Mouse (Mus musculus): ENCODE data around the gene Cenpv. TPM values are rescaled to one million over a fixed set of nuclear protein-coding genes. Genes with fewer than 3 reads are reported as not detected.
A peak's percentile ranks its signal among the peaks of the same experiment; 100 is the strongest.

The Cenpv gene
- total and polyA plus RNA-seq, 3 experiments: 24.4 to 107 (median 33.6) TPM

GRCm38 (mm10) chr11:62554163-62554855, 15.2 kb upstream of the Cenpv start:
- Histone ChIP-seq H3K9ac (ENCODE audit: insufficient read depth, low read depth) (peak overlapping the region; percentile 89), H3K27me3 (replicated peaks) (no peaks in the 10 kb centered on the region), H3K36me3 (replicated peaks in 1 of 2; ENCODE audit: control insufficient read depth in 1 of 2, insufficient read depth in 1 of 2, low read length in 1 of 2) (peaks cover 18 to 24% of the 10 kb centered on the region in 2 experiments), H3K4me3 (replicated peaks in 1 of 3; ENCODE audit: low read depth in 2 of 3, low read length in 2 of 3, poor library complexity in 1 of 3) (peak overlapping the region; percentile 33 to 84 (median 56)), H3K9me3 (replicated peaks; ENCODE audit: low read length) (no peaks in the 10 kb centered on the region), H3K27ac (ENCODE audit: insufficient read depth, low read depth) (no peak overlapping the region), H3K79me2 (replicated peaks; ENCODE audit: control insufficient read depth, extremely low read depth, insufficient read depth, poor library complexity, severe bottlenecking) (peaks cover 31% of the 10 kb centered on the region), H3K4me2 (ENCODE audit: insufficient read depth, low read depth, poor library complexity, severe bottlenecking) (peak overlapping the region; percentile 99), H3K4me1 (ENCODE audit: control insufficient read depth in 1 of 2, insufficient read depth in 2 of 2) (peaks cover 6 to 37% of the 10 kb centered on the region in 2 experiments; a peak in 3 of 4 replicates)
- in situ Hi-C loops (cut with MboI; ENCODE audit: low pct_ligation_motif_present, low pct_unique_long_range_greater_than_20kb, low sequenced_read_pairs): no loop called here
- no peak for DNase-seq (ENCODE audit: extremely low read depth)
- dilution Hi-C loops (cut with MboI; ENCODE audit: extremely low pct_ligation_motif_present, extremely low pct_unique_long_range_greater_than_20kb, low sequenced_read_pairs): no loop called here
- TF ChIP-seq MAZ (IDR thresholded peaks at IDR 0.05; ENCODE audit: low read depth, low read length) (no peak), TCF12 (IDR thresholded peaks at IDR 0.05; ENCODE audit: low read depth, low read length) (0 out of 2 replicates have a peak, but pooled peaks have one; percentile 16), ETS1 (conservative IDR thresholded peaks at IDR 0.05; ENCODE audit: low read depth, low read length) (0 out of 2 replicates have a peak, but pooled peaks have one; percentile 9), BHLHE40 (IDR thresholded peaks at IDR 0.05; ENCODE audit: low read depth, low read length) (no peak), ZMIZ1 (IDR thresholded peaks at IDR 0.05; ENCODE audit: low read depth, low read length) (peak; percentile 58; the same call in 1 of the 2 replicates), E2F4 (IDR thresholded peaks at IDR 0.05; ENCODE audit: insufficient replicate concordance, low read depth, low read length) (no peak), SIN3A (IDR thresholded peaks at IDR 0.05; ENCODE audit: low read length) (peak; percentile 57), NELFE (IDR thresholded peaks at IDR 0.05; ENCODE audit: low read depth, low read length) (0 out of 2 replicates have a peak, but pooled peaks have one; percentile 14), POLR2AphosphoS2 (IDR thresholded peaks at IDR 0.05; ENCODE audit: low read depth, low read length) (peak; percentile 91), CHD1 (IDR thresholded peaks at IDR 0.05; ENCODE audit: low read depth, low read length) (0 out of 2 replicates have a peak, but pooled peaks have one; percentile 17), TBP (conservative IDR thresholded peaks at IDR 0.05; ENCODE audit: low read depth, low read length) (0 out of 2 replicates have a peak, but pooled peaks have one; percentile 6), CHD2 (IDR thresholded peaks at IDR 0.05; ENCODE audit: low read length) (peak; percentile 42; the same call in 1 of the 2 replicates), ZNF384 (IDR thresholded peaks at IDR 0.05; ENCODE audit: low read depth, low read length) (peak; percentile 68), RCOR1 (conservative IDR thresholded peaks at IDR 0.05; ENCODE audit: low read depth, low read length) (peak; percentile 57), SMC3 (IDR thresholded peaks at IDR 0.05; ENCODE audit: low read depth, low read length) (peak; percentile 18; the same call in 1 of the 2 replicates), USF2 (conservative IDR thresholded peaks at IDR 0.05; ENCODE audit: low read depth, low read length) (no peak), MYC (IDR thresholded peaks at IDR 0.05; ENCODE audit: low read depth, low read length) (no peak), MXI1 (IDR thresholded peaks at IDR 0.05; ENCODE audit: low read depth, low read length) (peak; percentile 41; the same call in 1 of the 2 replicates)

GRCm38 (mm10) chr11:62553633-62554032, 14.6 kb upstream of the Cenpv start:
- TF ChIP-seq MAX (IDR thresholded peaks at IDR 0.05; ENCODE audit: low read length) (no peak), NRF1 (IDR thresholded peaks at IDR 0.05; ENCODE audit: low read depth, low read length) (no peak), ETS1 (conservative IDR thresholded peaks at IDR 0.05; ENCODE audit: low read depth, low read length) (no peak), RAD21 (IDR thresholded peaks at IDR 0.05; ENCODE audit: low read depth, low read length) (no peak), TCF12 (IDR thresholded peaks at IDR 0.05; ENCODE audit: low read depth, low read length) (no peak), CHD2 (IDR thresholded peaks at IDR 0.05; ENCODE audit: low read length) (no peak), BHLHE40 (IDR thresholded peaks at IDR 0.05; ENCODE audit: low read depth, low read length) (no peak), ZKSCAN1 (IDR thresholded peaks at IDR 0.05; ENCODE audit: borderline replicate concordance, low read depth, low read length) (no peak), MEF2A (IDR thresholded peaks at IDR 0.05; ENCODE audit: borderline replicate concordance, low read depth, low read length) (no peak)

More at GRCm38 (mm10) chr11:62553633-62554032, 14.6 kb upstream of the Cenpv start:
- no peaks in the 10 kb centered on the region for H3K9me3 ChIP-seq (replicated peaks; ENCODE audit: low read length)
- H3K79me2 ChIP-seq (replicated peaks; ENCODE audit: control insufficient read depth, extremely low read depth, insufficient read depth, poor library complexity, severe bottlenecking): peaks cover 31% of the 10 kb centered on the region
- dilution Hi-C loops (cut with MboI; ENCODE audit: extremely low pct_ligation_motif_present, extremely low pct_unique_long_range_greater_than_20kb, low sequenced_read_pairs) (no loop called here), in situ Hi-C loops (cut with MboI; ENCODE audit: low pct_ligation_motif_present, low pct_unique_long_range_greater_than_20kb, low sequenced_read_pairs) (no loop called here)
- peak overlapping the region; percentile 54 to 84 (median 56) for H3K4me3 ChIP-seq (replicated peaks in 1 of 3; ENCODE audit: low read depth in 2 of 3, low read length in 2 of 3, poor library complexity in 1 of 3)
- H3K27me3 ChIP-seq (replicated peaks): no peaks in the 10 kb centered on the region
- H3K9ac ChIP-seq (ENCODE audit: insufficient read depth, low read depth): peak overlapping the region; percentile 89
- no peak for DNase-seq (ENCODE audit: extremely low read depth)
- no peak overlapping the region for H3K27ac ChIP-seq (ENCODE audit: insufficient read depth, low read depth)
- peaks cover 18 to 28% of the 10 kb centered on the region in 2 experiments for H3K36me3 ChIP-seq (replicated peaks in 1 of 2; ENCODE audit: control insufficient read depth in 1 of 2, insufficient read depth in 1 of 2, low read length in 1 of 2)
- peaks cover 7 to 37% of the 10 kb centered on the region in 2 experiments for H3K4me1 ChIP-seq (ENCODE audit: control insufficient read depth in 1 of 2, insufficient read depth in 2 of 2)
- H3K4me2 ChIP-seq (ENCODE audit: insufficient read depth, low read depth, poor library complexity, severe bottlenecking): peak overlapping the region; percentile 99

Measured in CH12.LX (cell line).